ENCODE assay signal across 11 mouse cellular contexts in the genomic region with DNA sequence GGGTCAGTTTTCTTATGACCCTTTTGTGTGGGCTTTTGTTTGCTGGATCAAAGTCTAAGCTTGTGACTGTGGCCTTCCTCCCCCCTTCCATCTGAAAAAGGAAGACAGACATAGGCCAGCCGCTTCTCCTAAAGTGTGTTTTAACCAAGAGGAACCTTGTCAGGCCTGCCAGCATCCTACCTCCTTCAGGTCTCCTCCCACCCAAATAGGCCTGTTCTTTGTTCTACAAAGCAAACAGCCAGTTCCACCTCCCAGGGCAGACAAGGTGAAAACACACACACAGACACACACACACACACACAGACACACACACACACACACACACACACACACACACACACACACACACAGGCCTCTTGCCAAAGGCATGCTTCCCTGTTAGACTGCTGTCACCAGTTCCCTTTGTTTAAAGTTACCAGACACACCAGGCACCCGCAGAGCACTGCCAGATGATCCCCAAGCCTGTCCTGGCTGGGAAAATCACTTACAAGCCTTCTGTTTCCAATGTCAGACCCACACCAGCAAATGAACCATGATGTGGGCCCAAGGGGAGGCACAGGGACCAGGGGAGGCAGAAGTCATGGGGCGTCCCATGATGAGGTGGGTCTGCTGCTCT.
DNase-seq lines count a peak whose midpoint lies in the region; ATAC-seq and TF ChIP-seq lines count a peak whose summit lies in the region.
"Had no signal": no experiment of that assay in that cellular context is flagged by ENCODE, and none has a peak within 500 bp of the region (broad histone marks: within the 10 kb centered on the region; RNA-seq: fewer than 3 reads in every experiment).

No protein-coding gene starts in this region.

- no peak for ATAC-seq in heart, embryonic 13.5 days (ENCODE audit: extremely low read depth, insufficient number of reproducible peaks, low FRiP score, low TSS enrichment)
- no peak for ATAC-seq in kidney, postnatal 0 days (replicated peaks; ENCODE audit: low FRiP score, low read depth)

- H3K4me3 ChIP-seq in heart, embryonic 13.5 days, result no peak overlapping the region
- H3K4me3 ChIP-seq in heart, adult 2 months, result no peak overlapping the region
- no peak overlapping the region for H3K4me3 ChIP-seq in kidney, postnatal 0 days (replicated peaks; ENCODE audit: low read depth, low read length)
- H3K4me3 ChIP-seq: gastrocnemius, adult 2 months had no signal

- H3K36me3 ChIP-seq in heart, embryonic 13.5 days, result peaks cover 26% of the 10 kb centered on the region
- no peaks in the 10 kb centered on the region for H3K36me3 ChIP-seq in heart, adult 2 months (ENCODE audit: control insufficient read depth, insufficient read depth, low read length)
- H3K36me3 ChIP-seq in kidney, postnatal 0 days (ENCODE audit: insufficient read depth, low read length), result no peaks in the 10 kb centered on the region; the same call in 1 of the 2 replicates

- peaks cover 65% of the 10 kb centered on the region for H3K4me1 ChIP-seq in heart, embryonic 13.5 days
- H3K4me1 ChIP-seq in heart, adult 2 months (ENCODE audit: control insufficient read depth, insufficient read depth, low read length), result peaks cover 8% of the 10 kb centered on the region
- H3K4me1 ChIP-seq in kidney, postnatal 0 days (replicated peaks; ENCODE audit: insufficient read depth, low read length), result peaks cover 14% of the 10 kb centered on the region

- TF ChIP-seq POLR2A in heart, adult 2 months (IDR thresholded peaks at IDR 0.05; ENCODE audit: insufficient read depth, low read depth, low read length), result no peak

- H3K9me3 ChIP-seq in heart, embryonic 13.5 days, result 0 out of 2 replicates have a peak, but pooled peaks cover 3% of the 10 kb centered on the region
- H3K9me3 ChIP-seq in kidney, postnatal 0 days (replicated peaks; ENCODE audit: low read length), result no peaks in the 10 kb centered on the region; the same call in 1 of the 2 replicates

- H3K79me2 ChIP-seq in heart, adult 2 months (replicated peaks; ENCODE audit: control insufficient read depth, insufficient read depth, low read length), result no peaks in the 10 kb centered on the region

- WGBS in heart, embryonic 13.5 days, result 37% methylated on average over 3 of the region's 3 CpGs
- WGBS in heart, adult 2 months, result 74% methylated on average over 3 of the region's 3 CpGs
- 75% methylated on average over 3 of the region's 3 CpGs for WGBS in kidney, postnatal 0 days

- DNase-seq in heart, adult 2 months, result no peak
- DNase-seq in kidney, postnatal 0 days (ENCODE audit: low spot score), result no peak
- DNase-seq in kidney, adult 11 months, result no peak
- peak; percentile 30 for DNase-seq in retina, embryonic 14.5 days (ENCODE audit: low spot score)
- no peak for DNase-seq in retina, postnatal 1 day
- DNase-seq in gastrocnemius, postnatal 25 days, result no peak
- no peak for DNase-seq in gastrocnemius, postnatal 4 days (ENCODE audit: low spot score in 2 of 2)
- DNase-seq: cerebellum, adult 9-11 months; gastrocnemius, adult 2 months; kidney, postnatal 10 days had no signal

- no peak overlapping the region for H3K4me2 ChIP-seq in heart, embryonic 13.5 days
- no peak overlapping the region for H3K4me2 ChIP-seq in kidney, postnatal 0 days (ENCODE audit: low read length)

- H3K9ac ChIP-seq in heart, embryonic 13.5 days, result 0 out of 2 replicates have a peak overlapping the region, but pooled peaks have one; percentile 28
- no peak overlapping the region for H3K9ac ChIP-seq in heart, adult 2 months (ENCODE audit: low read depth, low read length)
- no peak overlapping the region for H3K9ac ChIP-seq in kidney, postnatal 0 days (ENCODE audit: low read depth, low read length)

- intact Hi-C loops in heart, adult 2 months (cut with DNase I), result no loop called here

- H3K27me3 ChIP-seq in heart, embryonic 13.5 days (replicated peaks), result 0 out of 2 replicates have a peak, but pooled peaks cover 7% of the 10 kb centered on the region
- no peaks in the 10 kb centered on the region for H3K27me3 ChIP-seq in heart, adult 2 months (ENCODE audit: control insufficient read depth, insufficient read depth, low read length)
- H3K27me3 ChIP-seq in kidney, postnatal 0 days (ENCODE audit: insufficient read depth, low read length), result no peaks in the 10 kb centered on the region

- H3K27ac ChIP-seq in heart, embryonic 13.5 days (replicated peaks), result peak overlapping the region; percentile 73
- H3K27ac ChIP-seq in heart, adult 2 months, result no peak overlapping the region
- H3K27ac ChIP-seq in kidney, postnatal 0 days, result peak overlapping the region; percentile 38; the same call in 1 of the 2 replicates
- H3K27ac ChIP-seq: gastrocnemius, adult 2 months had no signal

- TF ChIP-seq EP300 in heart, adult 2 months (IDR thresholded peaks at IDR 0.05; ENCODE audit: insufficient read depth, low read depth, low read length), result no peak

- TF ChIP-seq CTCF in heart, adult 2 months (IDR thresholded peaks at IDR 0.05), result no peak
- TF ChIP-seq CTCF in kidney, postnatal 0 days (IDR thresholded peaks at IDR 0.05; ENCODE audit: low read depth), result no peak
